Mouse (Mus musculus): ENCODE measurements around the gene Rtn4ip1. TPM values are rescaled to one million over a fixed set of nuclear protein-coding genes. Genes with fewer than 3 reads are reported as not detected.
A peak's percentile ranks its signal among the peaks of the same experiment; 100 is the strongest.

Gene Rtn4ip1
- polyA plus RNA-seq (2012; ENCODE audit: insufficient read depth, insufficient read length, low replicate concordance, missing spikeins), result not detected in 2 replicates

- peak within 1 kb of the TSS; percentile 84 for H3K27ac ChIP-seq (ENCODE audit: insufficient read depth, low read depth, low read length)
- H3K4me3 ChIP-seq (ENCODE audit: insufficient read depth, low read depth, low read length), result peak within 1 kb of the TSS; percentile 93
- TF ChIP-seq POLR2A (IDR thresholded peaks at IDR 0.05; ENCODE audit: insufficient read depth, low read depth, low read length) (peak; percentile 68), CTCF (IDR thresholded peaks at IDR 0.05; ENCODE audit: insufficient read depth, low read depth, low read length) (no peak)
- 0 out of 2 replicates have a peak, but pooled peaks cover 2% of the 10 kb centered on the region for H3K4me1 ChIP-seq (ENCODE audit: control insufficient read depth, insufficient read depth, low read length)
- WGBS, result under 1% methylated on average over 40 of the region's 40 CpGs
Measured at GRCm38 (mm10) chr10:43901578-43902194, at the start of gene Rtn4ip1, which contains the start of gene Qrsl1. TSS of gene Rtn4ip1 (plus strand) at chr10:43901807. TSS of gene Qrsl1 (minus strand) at chr10:43901745.

- TF ChIP-seq POLR2A (IDR thresholded peaks at IDR 0.05; ENCODE audit: insufficient read depth, low read depth, low read length) (no peak), CTCF (IDR thresholded peaks at IDR 0.05; ENCODE audit: insufficient read depth, low read depth, low read length) (no peak)
- WGBS, result 87% methylated on average over 5 of the region's 5 CpGs
- Histone ChIP-seq H3K4me3 (ENCODE audit: insufficient read depth, low read depth, low read length) (no peak overlapping the region), H3K4me1 (ENCODE audit: control insufficient read depth, insufficient read depth, low read length) (no peaks in the 10 kb centered on the region), H3K27ac (ENCODE audit: insufficient read depth, low read depth, low read length) (no peak overlapping the region)
Measured at GRCm38 (mm10) chr10:43851898-43852297, 49.7 kb upstream of the Rtn4ip1 start.

GRCm38 (mm10) chr10:43855916-43856315 is 45.7 kb upstream of the Rtn4ip1 start:
- H3K27ac ChIP-seq (ENCODE audit: insufficient read depth, low read depth, low read length), result no peak overlapping the region
- H3K4me1 ChIP-seq (ENCODE audit: control insufficient read depth, insufficient read depth, low read length), result no peaks in the 10 kb centered on the region
- TF ChIP-seq CTCF (IDR thresholded peaks at IDR 0.05; ENCODE audit: insufficient read depth, low read depth, low read length), result no peak
- TF ChIP-seq POLR2A (IDR thresholded peaks at IDR 0.05; ENCODE audit: insufficient read depth, low read depth, low read length), result no peak
- WGBS, result 91% methylated on average over 9 of the region's 9 CpGs
- no peak overlapping the region for H3K4me3 ChIP-seq (ENCODE audit: insufficient read depth, low read depth, low read length)

- WGBS, result 80% methylated on average over 3 of the region's 3 CpGs
- TF ChIP-seq POLR2A (IDR thresholded peaks at IDR 0.05; ENCODE audit: insufficient read depth, low read depth, low read length) (no peak), CTCF (IDR thresholded peaks at IDR 0.05; ENCODE audit: insufficient read depth, low read depth, low read length) (no peak)
- H3K4me3 ChIP-seq (ENCODE audit: insufficient read depth, low read depth, low read length), result no peak overlapping the region
- no peak overlapping the region for H3K27ac ChIP-seq (ENCODE audit: insufficient read depth, low read depth, low read length)
- no peaks in the 10 kb centered on the region for H3K4me1 ChIP-seq (ENCODE audit: control insufficient read depth, insufficient read depth, low read length)
Measured at GRCm38 (mm10) chr10:43856351-43856750, 45.3 kb upstream of the Rtn4ip1 start.

- Histone ChIP-seq H3K4me1 (ENCODE audit: control insufficient read depth, insufficient read depth, low read length) (no peaks in the 10 kb centered on the region), H3K4me3 (ENCODE audit: insufficient read depth, low read depth, low read length) (no peak overlapping the region), H3K27ac (ENCODE audit: insufficient read depth, low read depth, low read length) (no peak overlapping the region)
- peak; percentile 45; the same call in 1 of the 2 replicates for TF ChIP-seq CTCF (IDR thresholded peaks at IDR 0.05; ENCODE audit: insufficient read depth, low read depth, low read length)
- no peak for TF ChIP-seq POLR2A (IDR thresholded peaks at IDR 0.05; ENCODE audit: insufficient read depth, low read depth, low read length)
- WGBS, result 63% methylated on average over 10 of the region's 10 CpGs
Measured at GRCm38 (mm10) chr10:43870752-43871151, 30.9 kb upstream of the Rtn4ip1 start.

- Histone ChIP-seq H3K4me3 (ENCODE audit: insufficient read depth, low read depth, low read length) (no peak overlapping the region), H3K4me1 (ENCODE audit: control insufficient read depth, insufficient read depth, low read length) (no peaks in the 10 kb centered on the region), H3K27ac (ENCODE audit: insufficient read depth, low read depth, low read length) (no peak overlapping the region)
- TF ChIP-seq CTCF (IDR thresholded peaks at IDR 0.05; ENCODE audit: insufficient read depth, low read depth, low read length) (no peak), POLR2A (IDR thresholded peaks at IDR 0.05; ENCODE audit: insufficient read depth, low read depth, low read length) (no peak)
- WGBS, result 100% methylated on average over 1 of the region's 1 CpGs
Measured at GRCm38 (mm10) chr10:43871458-43871857, 30.1 kb upstream of the Rtn4ip1 start.

- Histone ChIP-seq H3K4me1 (ENCODE audit: control insufficient read depth, insufficient read depth, low read length) (no peaks in the 10 kb centered on the region), H3K27ac (ENCODE audit: insufficient read depth, low read depth, low read length) (no peak overlapping the region), H3K4me3 (ENCODE audit: insufficient read depth, low read depth, low read length) (no peak overlapping the region)
- TF ChIP-seq POLR2A (IDR thresholded peaks at IDR 0.05; ENCODE audit: insufficient read depth, low read depth, low read length) (no peak), CTCF (IDR thresholded peaks at IDR 0.05; ENCODE audit: insufficient read depth, low read depth, low read length) (no peak)
- WGBS, result 83% methylated on average over 9 of the region's 9 CpGs
Measured at GRCm38 (mm10) chr10:43887676-43888075, 13.9 kb upstream of the Rtn4ip1 start.

- WGBS, result 93% methylated on average over 16 of the region's 16 CpGs
- no peak overlapping the region for H3K4me3 ChIP-seq (ENCODE audit: insufficient read depth, low read depth, low read length)
- H3K27ac ChIP-seq (ENCODE audit: insufficient read depth, low read depth, low read length), result no peak overlapping the region
- TF ChIP-seq CTCF (IDR thresholded peaks at IDR 0.05; ENCODE audit: insufficient read depth, low read depth, low read length) (no peak), POLR2A (IDR thresholded peaks at IDR 0.05; ENCODE audit: insufficient read depth, low read depth, low read length) (no peak)
- H3K4me1 ChIP-seq (ENCODE audit: control insufficient read depth, insufficient read depth, low read length), result no peaks in the 10 kb centered on the region
Measured at GRCm38 (mm10) chr10:43888976-43889375, 12.6 kb upstream of the Rtn4ip1 start.

GRCm38 (mm10) chr10:43892971-43893370 is 8.6 kb upstream of the Rtn4ip1 start:
- H3K27ac ChIP-seq (ENCODE audit: insufficient read depth, low read depth, low read length), result no peak overlapping the region
- no peaks in the 10 kb centered on the region for H3K4me1 ChIP-seq (ENCODE audit: control insufficient read depth, insufficient read depth, low read length)
- WGBS, result 98% methylated on average over 4 of the region's 4 CpGs
- H3K4me3 ChIP-seq (ENCODE audit: insufficient read depth, low read depth, low read length), result no peak overlapping the region
- TF ChIP-seq CTCF (IDR thresholded peaks at IDR 0.05; ENCODE audit: insufficient read depth, low read depth, low read length) (no peak), POLR2A (IDR thresholded peaks at IDR 0.05; ENCODE audit: insufficient read depth, low read depth, low read length) (no peak)

All from olfactory bulb, adult 2 months (tissue).